Mouse (Mus musculus) erythroblast, embryonic 14.5 days (primary cell): ENCODE results near the gene Rnf13.

Experiments
- GATA1 ChIP-seq: IDR thresholded peaks from 2 replicates; pipeline ENCODE4 v1.6.1; 2012; ENCODE audit warnings: low read length, inconsistent platforms, mixed read lengths
- TAL1 ChIP-seq: IDR thresholded peaks from 3 replicates; pipeline ENCODE4 v1.6.1; 2012; ENCODE audit warnings: low read length, inconsistent platforms, mixed read lengths

DNA sequence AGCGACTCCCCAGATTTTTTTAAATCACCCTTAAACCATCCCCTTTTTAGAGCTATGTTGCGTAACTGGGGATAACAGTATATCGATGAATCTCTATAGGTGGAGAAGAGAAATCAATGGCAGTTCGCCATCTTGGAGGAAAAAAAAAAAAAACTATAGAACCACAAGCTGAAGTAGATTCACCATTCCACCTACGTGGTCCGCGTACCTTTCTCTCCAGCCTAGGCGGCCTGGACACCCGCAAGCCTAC lies 110.7 kb downstream of the Rnf13 start:
- TF ChIP-seq GATA1 (no peak), TAL1 (no peak)
